In the genomic region with DNA sequence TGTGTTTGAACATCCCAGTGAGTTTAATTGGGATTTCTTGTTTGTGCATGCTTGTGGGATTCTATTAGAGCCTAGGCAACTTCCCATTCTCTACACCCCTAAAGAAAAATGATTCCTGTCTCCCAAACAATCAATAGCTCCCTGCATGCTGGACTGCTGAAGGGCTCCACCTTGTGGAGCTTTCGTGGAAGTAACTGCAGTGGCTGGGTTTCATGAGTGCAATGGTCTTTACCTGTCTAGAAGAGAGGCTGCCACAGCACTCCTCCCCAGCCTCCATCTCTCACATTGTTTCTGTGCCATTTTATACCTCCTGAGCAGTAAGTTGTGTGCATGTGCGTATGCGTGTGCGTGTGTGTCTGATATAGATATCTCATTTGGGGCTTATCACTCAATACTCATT, we compare ENCODE assay signal across 9 mouse cellular contexts. TPM values are rescaled to one million over a fixed set of nuclear protein-coding genes. Genes with fewer than 3 reads are reported as not detected.
DNase-seq lines count a peak whose midpoint lies in the region; ATAC-seq lines count a peak whose summit lies in the region.
"Had no signal": no experiment of that assay in that cellular context is flagged by ENCODE, and none has a peak within 500 bp of the region (broad histone marks: within the 10 kb centered on the region; RNA-seq: fewer than 3 reads in every experiment).

No protein-coding gene starts in this region.

- H3K4me3 ChIP-seq in hindbrain, embryonic 14.5 days (replicated peaks; ENCODE audit: low read length): no peak overlapping the region
- H3K4me3 ChIP-seq in limb, embryonic 11.5 days (ENCODE audit: low read depth, low read length): no peak overlapping the region
- H3K4me3 ChIP-seq: heart, embryonic 15.5 days had no signal

- no peaks in the 10 kb centered on the region for H3K4me1 ChIP-seq in hindbrain, embryonic 14.5 days (replicated peaks; ENCODE audit: control insufficient read depth, insufficient read depth, low read length)
- H3K4me1 ChIP-seq in limb, embryonic 11.5 days (ENCODE audit: control insufficient read depth, insufficient read depth, low read length): no peaks in the 10 kb centered on the region
- H3K4me1 ChIP-seq: heart, embryonic 15.5 days had no signal

- no peaks in the 10 kb centered on the region for H3K27me3 ChIP-seq in hindbrain, embryonic 14.5 days (ENCODE audit: control insufficient read depth, insufficient read depth, low read length)
- no peaks in the 10 kb centered on the region for H3K27me3 ChIP-seq in limb, embryonic 11.5 days (ENCODE audit: control insufficient read depth, insufficient read depth, low read length)
- H3K27me3 ChIP-seq: heart, embryonic 15.5 days had no signal

- no peak overlapping the region for H3K4me2 ChIP-seq in hindbrain, embryonic 14.5 days (replicated peaks)
- H3K4me2 ChIP-seq in limb, embryonic 11.5 days (ENCODE audit: low read depth, severe bottlenecking): no peak overlapping the region
- H3K4me2 ChIP-seq: heart, embryonic 15.5 days had no signal

- no peak overlapping the region for H3K9ac ChIP-seq in hindbrain, embryonic 14.5 days
- no peak overlapping the region for H3K9ac ChIP-seq in limb, embryonic 11.5 days (ENCODE audit: low read length)
- H3K9ac ChIP-seq: heart, embryonic 15.5 days had no signal

- H3K9me3 ChIP-seq in hindbrain, embryonic 14.5 days (ENCODE audit: control insufficient read depth, low read length): 0 out of 2 replicates have a peak, but pooled peaks cover 4% of the 10 kb centered on the region
- no peaks in the 10 kb centered on the region for H3K9me3 ChIP-seq in limb, embryonic 11.5 days (ENCODE audit: control insufficient read depth, low read length)
- H3K9me3 ChIP-seq: heart, embryonic 15.5 days had no signal

- H3K27ac ChIP-seq in hindbrain, embryonic 14.5 days: no peak overlapping the region
- H3K27ac ChIP-seq in limb, embryonic 11.5 days (replicated peaks; ENCODE audit: low read depth, low read length): no peak overlapping the region
- H3K27ac ChIP-seq: heart, embryonic 15.5 days had no signal

- peak; percentile 37 for DNase-seq in urinary bladder, postnatal 25 days (ENCODE audit: low spot score)
- no peak for DNase-seq in urinary bladder, postnatal 4 days (ENCODE audit: low spot score in 2 of 2)
- DNase-seq in adrenal gland, adult 8-10 months: peak; percentile 39
- peak; percentile 79 for DNase-seq in embryo, embryonic 10.5 days (ENCODE audit: low spot score)
- peak; percentile 78 for DNase-seq in hindbrain, embryonic 14.5 days (ENCODE audit: low spot score)
- peak; percentile 70 for DNase-seq in limb, embryonic 11.5 days (ENCODE audit: low spot score)
- peak; percentile 44 for DNase-seq in retina, adult 2 months (ENCODE audit: low read depth, low spot score)

- 33% methylated on average over 4 of the region's 4 CpGs for WGBS in hindbrain, embryonic 14.5 days
- WGBS in limb, embryonic 11.5 days: 39% methylated on average over 4 of the region's 4 CpGs

- H3K36me3 ChIP-seq in hindbrain, embryonic 14.5 days (replicated peaks; ENCODE audit: control insufficient read depth, insufficient read depth): no peaks in the 10 kb centered on the region
- no peaks in the 10 kb centered on the region for H3K36me3 ChIP-seq in limb, embryonic 11.5 days (ENCODE audit: control insufficient read depth, insufficient read depth, low read length)
- H3K36me3 ChIP-seq: heart, embryonic 15.5 days had no signal

- no peak; the same call in 1 of the 2 replicates for ATAC-seq in hindbrain, embryonic 14.5 days (ENCODE audit: low FRiP score)
- ATAC-seq in limb, embryonic 11.5 days (ENCODE audit: insufficient number of reproducible peaks, low FRiP score, low TSS enrichment, low read depth): no peak
- no peak for ATAC-seq in monocyte, adult 5-6 weeks (replicated peaks; ENCODE audit: insufficient number of reproducible peaks, low FRiP score, low TSS enrichment, poor library complexity, severe bottlenecking)

RNA-seq across cellular contexts. Expression of gene Figla, which starts 6.0 kb away (rescaled TPM):
- total RNA-seq in adrenal gland, adult 8-10 months (2022): not detected
- polyA plus RNA-seq in hindbrain, embryonic 14.5 days (2014; fragmentation: Nextera tagmentation; extraction: Ambion mirVana): not detected in 2 replicates
- not detected in 2 replicates for polyA plus RNA-seq in limb, embryonic 11.5 days (2014; fragmentation: Nextera tagmentation; extraction: Ambion mirVana)
- total RNA-seq in monocyte, adult 5-6 weeks (2017): not detected in 3 replicates
- polyA plus RNA-seq: heart, embryonic 15.5 days had no signal

RNA-seq across cellular contexts. Expression of gene Add2, which starts 18.5 kb away (rescaled TPM):
- total RNA-seq in adrenal gland, adult 8-10 months (2022): 1 to 10 TPM in 3 of 4 experiments, under 1 TPM in 1; 0.75 to 2.9 (median 2.3) TPM
- 102 and 111 TPM in 2 replicates for polyA plus RNA-seq in hindbrain, embryonic 14.5 days (2014; fragmentation: Nextera tagmentation; extraction: Ambion mirVana)
- polyA plus RNA-seq in limb, embryonic 11.5 days (2014; fragmentation: Nextera tagmentation; extraction: Ambion mirVana): 5.9 and 6.4 TPM in 2 replicates
- total RNA-seq in monocyte, adult 5-6 weeks (2017): 0.11 to 0.29 TPM in 2 of 3 replicates, not detected in the other

RNA-seq across cellular contexts. Expression of gene Dusp11, which starts 48.5 kb away (rescaled TPM):
- total RNA-seq in adrenal gland, adult 8-10 months (2022): 100 to 1,000 TPM in 3 of 4 experiments, 10 to 100 TPM in 1; 99.2 to 142 (median 122) TPM
- polyA plus RNA-seq in hindbrain, embryonic 14.5 days (2014; fragmentation: Nextera tagmentation; extraction: Ambion mirVana): 52.5 and 56.7 TPM in 2 replicates
- 44.7 and 50.6 TPM in 2 replicates for polyA plus RNA-seq in limb, embryonic 11.5 days (2014; fragmentation: Nextera tagmentation; extraction: Ambion mirVana)
- 75.8 to 124 TPM (median 81.0 TPM) in 3 replicates for total RNA-seq in monocyte, adult 5-6 weeks (2017)

Comparison
In these comparisons a context has a peak if more than half of its experiments do, and no peak if none do; other contexts are left out.
1. DNase-seq: peak in urinary bladder, postnatal 25 days (single experiment), adrenal gland, adult 8-10 months (single experiment), embryo, embryonic 10.5 days (single experiment), hindbrain, embryonic 14.5 days (single experiment), limb, embryonic 11.5 days (single experiment) and retina, adult 2 months (single experiment); none in urinary bladder, postnatal 4 days (0 of 2).